ENCODE assay signal across 14 mouse cellular contexts in the genomic region with DNA sequence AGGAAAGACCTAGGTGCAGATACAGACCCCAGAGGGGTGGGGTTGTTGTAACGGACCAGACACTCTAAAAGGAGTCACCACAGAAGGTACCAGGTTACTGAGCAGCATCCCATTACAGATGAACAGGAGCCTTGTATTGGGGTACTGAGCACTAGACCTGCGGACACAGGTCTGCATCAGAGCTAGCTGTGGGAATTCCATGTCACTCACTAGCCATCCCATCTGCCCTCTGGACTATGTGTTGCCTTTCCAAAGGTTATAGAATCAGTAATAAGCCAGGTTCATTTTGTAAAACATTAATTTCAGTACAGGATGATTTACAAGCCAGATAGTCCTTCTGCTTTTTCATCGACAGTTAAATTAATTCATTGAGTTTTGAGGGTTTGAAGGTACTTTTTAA. TPM values are rescaled to one million over a fixed set of nuclear protein-coding genes. Genes with fewer than 3 reads are reported as not detected.
"Had no signal": no experiment of that assay in that cellular context is flagged by ENCODE, and none has a peak within 500 bp of the region (broad histone marks: within the 10 kb centered on the region; RNA-seq: fewer than 3 reads in every experiment).

No protein-coding gene starts in this region.

- H3K4me3 ChIP-seq: left cerebral cortex, adult 2 months; limb, embryonic 13.5 days; liver, embryonic 13.5 days; megakaryocyte, embryonic 14.5 days; midbrain, embryonic 10.5 days had no signal

- ATAC-seq: intestine, postnatal 0 days; lung, postnatal 0 days had no signal

- H3K27me3 ChIP-seq: limb, embryonic 13.5 days; liver, embryonic 13.5 days; megakaryocyte, embryonic 14.5 days had no signal

- H3K4me2 ChIP-seq: limb, embryonic 13.5 days; liver, embryonic 13.5 days; lung, embryonic 14.5 days had no signal

- H3K4me1 ChIP-seq: limb, embryonic 13.5 days; liver, embryonic 13.5 days had no signal

- DNase-seq: layer of hippocampus, postnatal 36 days; liver; liver, embryonic 13.5 days; lung, embryonic 14.5 days; midbrain, embryonic 14.5 days; thymus, adult 18-20 months; thymus, postnatal 36 days had no signal

- H3K27ac ChIP-seq: left cerebral cortex, adult 2 months; limb, embryonic 13.5 days; liver, embryonic 13.5 days; midbrain, embryonic 10.5 days had no signal

- H3K9ac ChIP-seq: limb, embryonic 13.5 days; liver, embryonic 13.5 days; lung, embryonic 14.5 days had no signal

- H3K9me3 ChIP-seq: limb, embryonic 13.5 days; liver, embryonic 13.5 days; megakaryocyte, embryonic 14.5 days; midbrain, embryonic 10.5 days had no signal

- H3K36me3 ChIP-seq: limb, embryonic 13.5 days; liver, embryonic 13.5 days; midbrain, embryonic 10.5 days had no signal

RNA-seq across cellular contexts. Expression of a gene that starts 2.7 kb away (rescaled TPM):
- polyA plus RNA-seq: neural tube, embryonic 14.5 days had no signal
